Mouse (Mus musculus) embryonic facial prominence, embryonic 13.5 days (tissue): Measurements from ENCODE around the gene Heatr4. TPM values are rescaled to one million over a fixed set of nuclear protein-coding genes. Genes with fewer than 3 reads are reported as not detected.

Source experiments
- ATAC-seq: fragments of 200-750 bp; cut with Nextera tagmentation; 2 replicates; pipeline ENCODE4 v1.8.0; 2017; ENCODE audit warnings: low read depth; ENCODE audit not compliant: insufficient number of reproducible peaks, insufficient read depth, low FRiP score, low TSS enrichment
- H3K27ac ChIP-seq: fragments of 300-500 bp; sonication (generic); 2 replicates; pipeline ENCODE4 v1.5.1; 2015; ENCODE audit warnings: moderate library complexity, mild to moderate bottlenecking, inconsistent platforms
- H3K27me3 ChIP-seq: fragments of 300-500 bp; sonication (generic); 2 replicates; pipeline ENCODE4 v1.6.1; 2015; ENCODE audit warnings: mild to moderate bottlenecking, inconsistent platforms
- H3K36me3 ChIP-seq: fragments of 300-500 bp; sonication (generic); 2 replicates; pipeline ENCODE4 v1.6.1; 2015; ENCODE audit warnings: mild to moderate bottlenecking, inconsistent platforms
- H3K4me1 ChIP-seq: fragments of 300-500 bp; sonication (generic); 2 replicates; pipeline ENCODE4 v1.6.1; 2015; ENCODE audit warnings: inconsistent platforms
- H3K4me2 ChIP-seq: fragments of 300-500 bp; sonication (generic); 2 replicates; pipeline ENCODE4 v1.6.1; 2015; ENCODE audit warnings: moderate library complexity, mild to moderate bottlenecking, inconsistent platforms
- H3K4me3 ChIP-seq: fragments of 300-500 bp; sonication (generic); 2 replicates; pipeline ENCODE4 v1.5.1; 2015; ENCODE audit warnings: mild to moderate bottlenecking, inconsistent platforms
- H3K9ac ChIP-seq: fragments of 300-500 bp; sonication (generic); 2 replicates; pipeline ENCODE4 v1.6.1; 2015; ENCODE audit warnings: mild to moderate bottlenecking, inconsistent platforms
- H3K9me3 ChIP-seq: fragments of 300-500 bp; sonication (generic); 2 replicates; pipeline ENCODE4 v1.6.1; 2016; ENCODE audit warnings: inconsistent platforms
- whole genome bisulfite sequencing: fragments of 180-500 bp; shearing (Covaris S2); methylation state at CpG from one replicate; pipeline ENCODE4 v1.1.7; 2015; ENCODE audit warnings: mixed read lengths; 5-methylcytosine and 5-hydroxymethylcytosine counted together
- polyA plus RNA-seq: library from polyadenylated mRNA; unstranded; fragments of >200 nt; fragmentation: Nextera tagmentation; extraction: Ambion mirVana; gene quantifications from 2 replicates; pipeline ENCODE4 v1.2.1, GENCODE M21; 2015

The Heatr4 gene
- polyA plus RNA-seq, 1 experiment from 2014 or later = not detected

DNA sequence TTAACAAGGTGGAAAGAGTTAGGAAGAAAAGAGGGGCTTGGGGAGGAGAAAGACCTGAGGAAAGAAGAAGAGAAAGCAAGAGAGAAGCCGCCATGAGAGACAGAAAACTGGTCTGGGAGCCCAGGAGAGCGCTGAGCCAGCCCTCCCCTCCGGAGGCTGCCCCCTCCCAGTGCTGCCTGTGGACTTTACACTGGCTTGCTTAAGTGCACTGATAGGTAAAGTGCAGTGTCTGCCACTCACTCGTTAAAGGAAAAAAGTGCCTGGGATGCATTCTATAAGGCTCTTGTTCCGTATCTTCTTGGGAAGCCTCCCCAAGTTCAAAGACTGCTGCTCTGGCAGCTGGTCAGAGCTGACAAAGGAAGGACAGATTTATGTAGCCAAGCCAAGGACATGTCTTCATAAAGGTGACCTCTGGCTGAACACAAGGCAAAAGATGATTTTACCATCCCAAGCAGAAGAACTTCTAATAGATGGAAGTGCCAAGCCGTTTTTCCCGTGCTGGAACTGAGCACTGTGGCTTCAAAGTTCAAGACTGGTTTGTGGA, 59.4 kb downstream of the Heatr4 start:
- no peaks in the 10 kb centered on the region for H3K9me3 ChIP-seq
- H3K4me3 ChIP-seq = no peak overlapping the region
- no peaks in the 10 kb centered on the region for H3K36me3 ChIP-seq
- H3K27me3 ChIP-seq = no peaks in the 10 kb centered on the region
- H3K9ac ChIP-seq = no peak overlapping the region
- H3K4me2 ChIP-seq = no peak overlapping the region
- H3K27ac ChIP-seq = no peak overlapping the region
- WGBS = 64% methylated on average over 7 of the region's 7 CpGs
- H3K4me1 ChIP-seq = peaks cover 23% of the 10 kb centered on the region
- ATAC-seq = no peak

- no peak for ATAC-seq
- H3K9ac ChIP-seq = no peak overlapping the region
- H3K4me2 ChIP-seq = no peak overlapping the region
- no peaks in the 10 kb centered on the region for H3K27me3 ChIP-seq
- H3K4me1 ChIP-seq = peaks cover 27% of the 10 kb centered on the region
- H3K4me3 ChIP-seq = no peak overlapping the region
- no peak overlapping the region for H3K27ac ChIP-seq
- 45% methylated on average over 3 of the region's 3 CpGs for WGBS
- H3K36me3 ChIP-seq = no peaks in the 10 kb centered on the region
- H3K9me3 ChIP-seq = no peaks in the 10 kb centered on the region
These were observed 60.3 kb downstream of the Heatr4 start for GRCm38 (mm10) chr12:83924332-83924731.

GRCm38 (mm10) chr12:83923486-83923859, 61.2 kb downstream of the Heatr4 start:
- no peak overlapping the region for H3K4me3 ChIP-seq
- no peak overlapping the region for H3K9ac ChIP-seq
- no peaks in the 10 kb centered on the region for H3K9me3 ChIP-seq
- peaks cover 29% of the 10 kb centered on the region for H3K4me1 ChIP-seq
- no peak overlapping the region for H3K4me2 ChIP-seq
- no peaks in the 10 kb centered on the region for H3K36me3 ChIP-seq
- H3K27ac ChIP-seq = no peak overlapping the region
- 88% methylated on average over 1 of the region's 1 CpGs for WGBS
- no peaks in the 10 kb centered on the region for H3K27me3 ChIP-seq
- no peak for ATAC-seq

DNA sequence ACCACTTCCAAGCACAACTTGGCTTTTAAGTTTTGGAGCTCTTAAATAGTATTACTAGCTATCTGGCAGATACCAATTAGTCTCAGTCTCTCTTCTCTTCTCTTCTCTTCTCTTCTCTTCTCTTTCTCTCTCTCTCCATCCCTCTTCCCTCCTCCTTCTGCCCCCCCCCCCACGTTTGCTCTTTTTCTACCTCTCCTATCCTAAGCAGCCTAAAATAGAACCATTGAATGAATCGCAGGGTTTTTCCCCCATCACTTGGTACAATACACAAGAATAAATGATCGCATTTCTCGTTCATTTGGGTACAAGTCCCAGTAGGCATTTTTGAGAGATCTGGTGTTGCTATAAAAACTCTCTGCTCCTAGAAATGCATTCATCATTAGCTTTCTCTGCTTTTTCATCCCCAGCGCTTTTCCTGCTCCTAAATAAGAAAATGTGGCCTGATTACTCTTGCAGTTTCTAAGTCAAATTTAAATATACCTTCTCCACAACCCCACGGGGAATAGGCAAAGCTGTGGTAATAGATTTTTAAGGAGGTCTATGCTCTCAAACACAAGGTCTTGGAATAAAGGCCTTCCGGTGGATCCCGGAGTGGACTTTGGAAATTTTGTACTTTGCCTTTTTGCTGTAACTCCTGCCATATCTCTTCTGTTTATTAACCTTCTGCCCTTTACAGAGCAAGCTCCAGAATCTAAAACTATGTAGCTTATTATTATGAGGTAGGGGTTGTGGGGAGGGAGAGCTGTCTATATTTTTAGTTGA, 61.7 kb downstream of the Heatr4 start:
- no peaks in the 10 kb centered on the region for H3K36me3 ChIP-seq
- peak overlapping the region; percentile 80; the same call in 1 of the 2 replicates for H3K27ac ChIP-seq
- H3K4me2 ChIP-seq = peak overlapping the region; percentile 88
- no peak for ATAC-seq
- peak overlapping the region; percentile 89 for H3K4me3 ChIP-seq
- no peaks in the 10 kb centered on the region for H3K9me3 ChIP-seq
- H3K9ac ChIP-seq = peak overlapping the region; percentile 63
- 27% methylated on average over 8 of the region's 8 CpGs for WGBS
- peaks cover 29% of the 10 kb centered on the region for H3K4me1 ChIP-seq
- H3K27me3 ChIP-seq = no peaks in the 10 kb centered on the region

- Histone ChIP-seq H3K4me2 (peak within 1 kb of the TSS; percentile 88), H3K9me3 (no peaks in the 10 kb centered on the region), H3K9ac (peak within 1 kb of the TSS; percentile 91), H3K36me3 (no peaks in the 10 kb centered on the region), H3K27ac (peak within 1 kb of the TSS; percentile 92), H3K4me3 (peak within 1 kb of the TSS; percentile 89), H3K4me1 (peaks cover 31% of the 10 kb centered on the region), H3K27me3 (no peaks in the 10 kb centered on the region)
- WGBS = under 1% methylated on average over 61 of the region's 63 CpGs
- peak; percentile 100 for ATAC-seq
These were observed 62.9 kb downstream of the Heatr4 start, which contains the start of gene Numb for GRCm38 (mm10) chr12:83921535-83922381. Numb (minus strand) TSS chr12:83921934.

DNA sequence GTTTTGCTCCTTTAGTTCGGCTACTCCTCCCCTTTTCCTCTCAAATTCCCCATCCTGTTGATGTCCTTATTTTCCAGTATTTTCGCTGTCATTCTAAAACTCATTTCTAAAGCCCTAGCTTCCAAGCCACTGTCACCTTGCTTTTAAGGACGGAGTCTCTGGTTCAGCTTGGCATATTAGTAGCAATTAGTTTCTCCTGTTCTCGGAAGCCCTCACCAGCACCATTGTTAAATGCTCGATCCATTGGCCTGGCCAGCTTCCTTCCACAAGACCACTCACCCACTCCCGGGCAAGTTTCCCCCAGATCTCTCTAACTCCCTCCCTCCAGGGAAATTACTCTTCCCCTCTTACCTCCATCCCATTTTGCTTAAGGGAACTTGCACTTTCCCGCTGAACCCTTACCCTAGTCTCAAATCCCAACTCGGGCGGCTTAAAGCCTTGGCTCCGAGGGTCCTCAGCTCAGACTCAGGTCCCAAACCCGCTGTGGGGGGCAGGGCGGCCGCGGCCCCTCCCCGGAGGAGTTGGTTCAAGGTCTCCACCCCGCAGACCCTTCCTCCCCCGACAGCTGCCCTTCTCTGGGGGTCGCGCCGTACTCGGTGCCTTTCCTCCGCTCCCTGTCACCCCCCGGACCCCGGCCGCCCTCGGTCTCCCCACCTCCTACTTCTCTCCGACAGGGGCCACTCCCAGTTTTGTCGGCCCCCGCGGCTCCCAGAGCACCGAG, 63.8 kb downstream of the Heatr4 start:
- Histone ChIP-seq H3K4me1 (peaks cover 32% of the 10 kb centered on the region), H3K9ac (peak overlapping the region; percentile 91), H3K9me3 (no peaks in the 10 kb centered on the region), H3K27ac (peak overlapping the region; percentile 92), H3K4me3 (peak overlapping the region; percentile 89), H3K4me2 (peak overlapping the region; percentile 88), H3K36me3 (no peaks in the 10 kb centered on the region), H3K27me3 (no peaks in the 10 kb centered on the region)
- 0 out of 2 replicates have a peak, but pooled peaks have one; percentile 13 for ATAC-seq
- WGBS = 1% methylated on average over 31 of the region's 31 CpGs

- ATAC-seq = no peak
- H3K36me3 ChIP-seq = peaks cover 5% of the 10 kb centered on the region; the same call in 1 of the 2 replicates
- H3K9me3 ChIP-seq = no peaks in the 10 kb centered on the region
- H3K27ac ChIP-seq = peak overlapping the region; percentile 28; the same call in 1 of the 2 replicates
- no peak overlapping the region for H3K9ac ChIP-seq
- H3K4me2 ChIP-seq = no peak overlapping the region
- H3K4me1 ChIP-seq = peaks cover 30% of the 10 kb centered on the region
- WGBS = 77% methylated on average over 9 of the region's 9 CpGs
- no peaks in the 10 kb centered on the region for H3K27me3 ChIP-seq
- H3K4me3 ChIP-seq = no peak overlapping the region
These were observed 67.8 kb downstream of the Heatr4 start for GRCm38 (mm10) chr12:83916884-83917283.

- H3K4me1 ChIP-seq = peaks cover 19% of the 10 kb centered on the region
- no peak overlapping the region for H3K27ac ChIP-seq
- H3K4me3 ChIP-seq = no peak overlapping the region
- no peaks in the 10 kb centered on the region for H3K27me3 ChIP-seq
- H3K36me3 ChIP-seq = peaks cover 5% of the 10 kb centered on the region; the same call in 1 of the 2 replicates
- no peak overlapping the region for H3K4me2 ChIP-seq
- WGBS = 81% methylated on average over 1 of the region's 1 CpGs
- ATAC-seq = no peak
- H3K9me3 ChIP-seq = no peaks in the 10 kb centered on the region
- H3K9ac ChIP-seq = no peak overlapping the region
These were observed 69.9 kb downstream of the Heatr4 start for GRCm38 (mm10) chr12:83914797-83915196.

GRCm38 (mm10) chr12:83914202-83914740, 70.4 kb downstream of the Heatr4 start:
- ATAC-seq = no peak
- Histone ChIP-seq H3K4me2 (no peak overlapping the region), H3K9me3 (no peaks in the 10 kb centered on the region), H3K9ac (no peak overlapping the region), H3K4me3 (no peak overlapping the region), H3K4me1 (peaks cover 19% of the 10 kb centered on the region), H3K36me3 (peaks cover 5% of the 10 kb centered on the region; the same call in 1 of the 2 replicates), H3K27ac (no peak overlapping the region), H3K27me3 (no peaks in the 10 kb centered on the region)
- WGBS = 83% methylated on average over 4 of the region's 4 CpGs

GRCm38 (mm10) chr12:83910451-83910850, 74.2 kb downstream of the Heatr4 start:
- H3K4me1 ChIP-seq = peaks cover 14% of the 10 kb centered on the region
- 81% methylated on average over 2 of the region's 2 CpGs for WGBS
- no peak overlapping the region for H3K27ac ChIP-seq
- ATAC-seq = no peak
- no peaks in the 10 kb centered on the region for H3K9me3 ChIP-seq
- no peak overlapping the region for H3K9ac ChIP-seq
- H3K4me2 ChIP-seq = no peak overlapping the region
- H3K36me3 ChIP-seq = peaks cover 5% of the 10 kb centered on the region; the same call in 1 of the 2 replicates
- H3K27me3 ChIP-seq = no peaks in the 10 kb centered on the region
- no peak overlapping the region for H3K4me3 ChIP-seq
